Mouse (Mus musculus) bone marrow, adult 2 months (tissue): ENCODE measurements around the gene Dmpk.

Source experiments
- CTCF ChIP-seq: fragments of 200-500 bp; IDR thresholded peaks from 2 replicates; pipeline ENCODE4 v1.5.1; 2011; ENCODE audit warnings: low read length, control low read depth; ENCODE audit not compliant: control insufficient read depth, insufficient read depth
- POLR2A ChIP-seq: fragments of 200-500 bp; IDR thresholded peaks from 2 replicates; pipeline ENCODE4 v1.6.1; 2011; ENCODE audit warnings: low read depth, mild to moderate bottlenecking, control low read depth, low read length, borderline replicate concordance; ENCODE audit not compliant: control insufficient read depth

GRCm38 (mm10) chr7:19097863-19098262, 14.2 kb downstream of the Dmpk start:
- TF ChIP-seq POLR2A (no peak), CTCF (no peak)
